Mouse (Mus musculus): Measurements from ENCODE around the gene Man1a.

Man1a gene

GRCm38 (mm10) chr10:53922236-53922635 lies 154.2 kb downstream of the Man1a start:
- no peak for DNase-seq (ENCODE audit: low read depth, low spot score)

GRCm38 (mm10) chr10:53917517-53917916 lies 158.9 kb downstream of the Man1a start:
- no peak for DNase-seq (ENCODE audit: low read depth, low spot score)

- DNase-seq (ENCODE audit: low read depth, low spot score): no peak
Measured at GRCm38 (mm10) chr10:53915719-53916118, 160.7 kb downstream of the Man1a start.

GRCm38 (mm10) chr10:53914974-53915609 lies 161.3 kb downstream of the Man1a start:
- DNase-seq (ENCODE audit: low read depth, low spot score): no peak

- peak; percentile 54 for DNase-seq (ENCODE audit: low read depth, low spot score)
Measured at GRCm38 (mm10) chr10:53913546-53914312, 162.7 kb downstream of the Man1a start.

- no peak for DNase-seq (ENCODE audit: low read depth, low spot score)
Measured at GRCm38 (mm10) chr10:53889512-53889911, 186.9 kb downstream of the Man1a start.

DNA sequence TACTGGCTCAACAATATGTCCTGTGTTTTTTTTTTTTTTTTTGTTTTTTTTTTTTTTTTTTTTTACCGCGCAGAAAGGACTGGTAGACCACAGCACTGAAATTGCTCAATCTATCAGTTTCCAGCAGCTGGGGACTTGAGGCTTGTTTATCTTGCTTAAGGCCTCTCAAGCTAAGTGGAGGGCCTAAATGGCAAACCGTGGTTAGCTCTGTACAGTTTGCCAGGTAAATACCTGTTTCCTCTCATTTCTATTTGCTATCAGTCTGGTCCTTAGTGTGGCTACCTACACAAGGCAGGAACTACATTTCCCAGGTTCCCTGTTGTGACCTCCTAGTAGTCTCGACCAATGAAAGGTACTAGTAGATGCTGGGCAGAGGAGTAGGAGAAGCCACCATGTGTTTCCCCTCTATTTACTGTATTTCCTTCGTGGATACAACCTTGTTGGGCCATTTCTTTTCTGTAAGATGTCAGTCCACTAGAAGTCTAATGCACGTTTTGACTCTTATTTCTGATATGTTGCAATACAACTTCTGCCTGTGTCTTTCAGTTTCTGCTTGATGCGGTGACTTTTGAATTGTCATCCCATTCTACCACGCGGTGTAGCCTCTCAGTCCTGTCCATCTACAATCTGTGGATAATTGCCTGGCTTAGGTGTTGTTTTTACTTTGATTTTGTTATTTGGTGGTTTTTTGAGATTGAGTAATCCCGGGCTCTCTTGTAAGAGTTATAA lies 187.9 kb downstream of the Man1a start:
- DNase-seq (ENCODE audit: low read depth, low spot score): no peak

DNA sequence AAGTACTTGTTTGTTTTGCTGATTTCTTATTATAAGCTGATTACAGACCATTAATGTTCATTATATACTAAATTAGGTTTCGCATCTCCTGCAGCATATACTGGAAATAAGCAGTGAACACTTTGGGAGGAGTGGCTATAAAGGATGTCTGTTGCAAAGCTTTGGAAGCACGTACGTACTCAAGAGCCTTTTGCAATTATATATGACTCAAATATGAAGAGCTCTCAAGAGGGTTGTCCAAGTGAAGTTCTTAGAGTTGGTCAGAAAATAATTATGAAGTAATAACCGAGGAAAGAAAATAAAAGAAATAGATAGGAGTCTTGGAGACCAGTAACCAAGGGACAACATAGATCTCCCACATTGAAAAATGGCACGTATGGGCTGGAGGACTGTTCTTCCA lies 189.9 kb downstream of the Man1a start:
- DNase-seq (ENCODE audit: low read depth, low spot score): no peak

DNA sequence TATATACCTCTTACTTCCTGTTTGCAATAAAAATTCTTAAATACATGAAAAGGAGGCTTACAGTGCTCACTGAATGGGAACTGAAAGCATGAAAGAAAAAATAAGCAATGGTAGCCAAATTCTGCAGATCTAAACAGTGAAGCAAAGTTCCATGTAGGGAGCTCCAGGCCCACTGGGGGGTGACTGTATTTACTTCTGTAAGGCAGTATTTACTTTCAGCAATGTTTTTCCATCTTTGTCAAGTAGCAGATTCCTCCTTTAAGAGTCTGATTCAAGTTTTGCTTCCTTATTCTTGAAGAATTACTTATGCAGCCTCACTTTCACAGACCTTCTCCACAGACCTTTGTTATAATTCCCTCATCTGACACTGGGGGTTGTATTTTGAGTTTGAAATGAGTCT lies 195.1 kb downstream of the Man1a start:
- peak; percentile 36 for DNase-seq (ENCODE audit: low read depth, low spot score)

DNA sequence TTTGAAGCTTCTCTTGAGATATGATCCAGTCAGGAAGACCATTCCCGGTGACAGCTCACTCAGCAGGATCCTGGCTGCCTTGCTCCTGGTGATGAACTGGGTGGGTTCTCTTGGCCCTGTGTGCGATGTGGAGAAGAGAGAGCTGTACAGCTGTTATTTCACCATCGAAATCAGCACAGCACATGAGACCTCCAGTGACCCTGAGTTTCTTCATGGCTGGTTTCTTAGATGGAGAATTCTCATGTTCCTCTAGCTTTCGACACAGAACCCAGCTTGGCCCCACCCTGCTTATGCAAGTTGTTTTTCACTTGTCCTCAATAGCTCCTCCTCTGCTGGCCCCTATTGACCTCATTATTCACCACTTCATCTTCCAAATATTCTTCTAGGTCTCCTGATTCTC lies 200.5 kb downstream of the Man1a start:
- no peak for DNase-seq (ENCODE audit: low read depth, low spot score)

GRCm38 (mm10) chr10:53874191-53874590 lies 202.2 kb downstream of the Man1a start:
- DNase-seq (ENCODE audit: low read depth, low spot score): no peak

GRCm38 (mm10) chr10:53863486-53864357 lies 212.7 kb downstream of the Man1a start:
- peak; percentile 71 for DNase-seq (ENCODE audit: low read depth, low spot score)

GRCm38 (mm10) chr10:53859879-53860278 lies 216.5 kb downstream of the Man1a start:
- peak; percentile 21 for DNase-seq (ENCODE audit: low read depth, low spot score)

DNA sequence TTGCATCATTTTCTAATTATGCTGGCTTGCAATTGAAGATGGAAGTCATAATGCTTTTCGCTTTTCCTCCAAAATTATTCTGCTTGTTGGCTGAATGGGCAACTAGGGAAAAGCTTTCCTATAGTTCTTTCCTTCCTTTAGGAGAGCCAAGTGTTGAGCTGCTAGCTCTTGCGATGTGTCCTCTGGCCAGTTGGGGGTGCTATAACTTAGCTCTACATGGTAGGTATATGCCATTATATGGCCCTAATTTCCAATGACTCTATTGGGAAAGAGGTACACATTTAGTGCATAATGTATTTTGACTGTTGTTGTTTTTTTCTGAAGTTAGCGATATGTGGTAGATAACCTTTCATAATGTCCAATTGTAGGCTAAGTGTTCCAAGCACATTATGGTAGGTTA lies 217.2 kb downstream of the Man1a start:
- DNase-seq (ENCODE audit: low read depth, low spot score): peak; percentile 30

Measured in A20 (cell line).